Mouse (Mus musculus) heart, embryonic 10.5 days (tissue): ENCODE measurements at regions not wholly inside any gene's neighbourhood (a gene's known extent, or its start where the extent isn't known, plus 50 kb on each side); places are given as distances from the start of the nearest gene placed in this dataset.

Experiments
- DNase-seq: peaks from one replicate; pipeline ENCODE4 v3.0.0-alpha.2; 2017; ENCODE audit warnings: low spot score
- H3K27ac ChIP-seq: fragments of 300-500 bp; sonication (generic); 2 replicates; pipeline ENCODE4 v1.5.1; 2016; ENCODE audit warnings: mild to moderate bottlenecking
- H3K27me3 ChIP-seq: fragments of 300-500 bp; sonication (generic); 2 replicates; pipeline ENCODE4 v1.6.1; 2016; ENCODE audit warnings: mild to moderate bottlenecking; ENCODE audit not compliant: poor library complexity, insufficient read depth, severe bottlenecking
- H3K36me3 ChIP-seq: fragments of 300-500 bp; sonication (generic); 2 replicates; pipeline ENCODE4 v1.6.1; 2016; ENCODE audit warnings: mild to moderate bottlenecking, moderate library complexity
- H3K4me1 ChIP-seq: fragments of 300-500 bp; sonication (generic); 2 replicates; pipeline ENCODE4 v1.6.1; 2016; ENCODE audit warnings: mild to moderate bottlenecking
- H3K4me3 ChIP-seq: fragments of 300-500 bp; sonication (generic); 2 replicates; pipeline ENCODE4 v1.5.1; 2016; ENCODE audit warnings: mild to moderate bottlenecking, moderate library complexity
- H3K9me3 ChIP-seq: fragments of 300-500 bp; sonication (generic); 2 replicates; pipeline ENCODE4 v1.6.1; 2016; ENCODE audit warnings: mild to moderate bottlenecking, moderate library complexity
- WGBS: fragments of 180-500 bp; shearing (Covaris S2); methylation state at CpG from one replicate; pipeline ENCODE4 v1.1.7; 2016; 5-methylcytosine and 5-hydroxymethylcytosine counted together

GRCm38 (mm10) chr3:41467857-41468256 is 87.7 kb upstream of the Jade1 start:
- no peak for DNase-seq
- H3K4me1 ChIP-seq, result peaks cover 9% of the 10 kb centered on the region; the same call in 1 of the 2 replicates
- no peaks in the 10 kb centered on the region for H3K9me3 ChIP-seq
- H3K4me3 ChIP-seq, result no peak overlapping the region
- H3K36me3 ChIP-seq, result no peaks in the 10 kb centered on the region
- WGBS, result 70% methylated on average over 1 of the region's 1 CpGs
- H3K27me3 ChIP-seq, result no peaks in the 10 kb centered on the region
- no peak overlapping the region for H3K27ac ChIP-seq

- no peak overlapping the region for H3K27ac ChIP-seq
- no peaks in the 10 kb centered on the region for H3K36me3 ChIP-seq
- WGBS, result 61% methylated on average over 2 of the region's 2 CpGs
- H3K9me3 ChIP-seq, result no peaks in the 10 kb centered on the region
- no peaks in the 10 kb centered on the region for H3K27me3 ChIP-seq
- peaks cover 9% of the 10 kb centered on the region; the same call in 1 of the 2 replicates for H3K4me1 ChIP-seq
- DNase-seq, result peak; percentile 33
- no peak overlapping the region for H3K4me3 ChIP-seq
Measured at GRCm38 (mm10) chr3:41465893-41466292, 89.6 kb upstream of the Jade1 start.

- H3K9me3 ChIP-seq, result no peaks in the 10 kb centered on the region
- peaks cover 9% of the 10 kb centered on the region; the same call in 1 of the 2 replicates for H3K4me1 ChIP-seq
- 67% methylated on average over 11 of the region's 11 CpGs for WGBS
- H3K4me3 ChIP-seq, result no peak overlapping the region
- H3K27ac ChIP-seq, result no peak overlapping the region
- peak; percentile 51 for DNase-seq
- H3K36me3 ChIP-seq, result no peaks in the 10 kb centered on the region
- H3K27me3 ChIP-seq, result no peaks in the 10 kb centered on the region
Measured at GRCm38 (mm10) chr3:41462953-41463644, 92.4 kb upstream of the Jade1 start.

- no peak overlapping the region for H3K27ac ChIP-seq
- H3K9me3 ChIP-seq, result no peaks in the 10 kb centered on the region
- DNase-seq, result peak; percentile 25
- 83% methylated on average over 4 of the region's 4 CpGs for WGBS
- peaks cover 9% of the 10 kb centered on the region; the same call in 1 of the 2 replicates for H3K4me1 ChIP-seq
- H3K4me3 ChIP-seq, result no peak overlapping the region
- H3K27me3 ChIP-seq, result no peaks in the 10 kb centered on the region
- no peaks in the 10 kb centered on the region for H3K36me3 ChIP-seq
Measured at GRCm38 (mm10) chr3:41460131-41460530, 95.4 kb upstream of the Jade1 start.

- Histone ChIP-seq H3K27ac (no peak overlapping the region), H3K36me3 (no peaks in the 10 kb centered on the region), H3K4me3 (no peak overlapping the region), H3K27me3 (no peaks in the 10 kb centered on the region), H3K9me3 (no peaks in the 10 kb centered on the region), H3K4me1 (peaks cover 3% of the 10 kb centered on the region; the same call in 1 of the 2 replicates)
- 90% methylated on average over 6 of the region's 6 CpGs for WGBS
- DNase-seq, result peak; percentile 64
Measured at GRCm38 (mm10) chr3:41458156-41458555, 97.4 kb upstream of the Jade1 start.

GRCm38 (mm10) chr3:41453525-41453924 is 102.0 kb upstream of the Jade1 start:
- no peak for DNase-seq
- no peaks in the 10 kb centered on the region for H3K27me3 ChIP-seq
- H3K36me3 ChIP-seq, result no peaks in the 10 kb centered on the region
- H3K4me1 ChIP-seq, result no peaks in the 10 kb centered on the region
- no peak overlapping the region for H3K4me3 ChIP-seq
- 76% methylated on average over 3 of the region's 3 CpGs for WGBS
- H3K9me3 ChIP-seq, result no peaks in the 10 kb centered on the region
- H3K27ac ChIP-seq, result no peak overlapping the region

- peak; percentile 64 for DNase-seq
- H3K27me3 ChIP-seq, result no peaks in the 10 kb centered on the region
- H3K4me3 ChIP-seq, result no peak overlapping the region
- WGBS, result 59% methylated on average over 3 of the region's 3 CpGs
- no peaks in the 10 kb centered on the region for H3K36me3 ChIP-seq
- no peak overlapping the region for H3K27ac ChIP-seq
- H3K4me1 ChIP-seq, result no peaks in the 10 kb centered on the region
- no peaks in the 10 kb centered on the region for H3K9me3 ChIP-seq
Measured at GRCm38 (mm10) chr3:41452716-41453090, 102.8 kb upstream of the Jade1 start.

- Histone ChIP-seq H3K4me1 (no peaks in the 10 kb centered on the region), H3K9me3 (no peaks in the 10 kb centered on the region), H3K36me3 (no peaks in the 10 kb centered on the region), H3K27ac (no peak overlapping the region), H3K4me3 (no peak overlapping the region), H3K27me3 (no peaks in the 10 kb centered on the region)
- WGBS, result 67% methylated on average over 3 of the region's 3 CpGs
- peak; percentile 47 for DNase-seq
Measured at GRCm38 (mm10) chr3:41452020-41452715, 103.4 kb upstream of the Jade1 start.

- 25% methylated on average over 1 of the region's 1 CpGs for WGBS
- H3K4me1 ChIP-seq, result no peaks in the 10 kb centered on the region
- DNase-seq, result no peak
- H3K27ac ChIP-seq, result no peak overlapping the region
- H3K4me3 ChIP-seq, result no peak overlapping the region
- H3K9me3 ChIP-seq, result no peaks in the 10 kb centered on the region
- H3K36me3 ChIP-seq, result no peaks in the 10 kb centered on the region
- no peaks in the 10 kb centered on the region for H3K27me3 ChIP-seq
Measured at GRCm38 (mm10) chr3:41450696-41451095, 104.8 kb upstream of the Jade1 start.

GRCm38 (mm10) chr3:41444243-41444753 is 111.2 kb upstream of the Jade1 start:
- DNase-seq, result no peak
- Histone ChIP-seq H3K9me3 (no peaks in the 10 kb centered on the region), H3K4me1 (peaks cover 3% of the 10 kb centered on the region; the same call in 1 of the 2 replicates), H3K27me3 (no peaks in the 10 kb centered on the region), H3K4me3 (no peak overlapping the region), H3K36me3 (no peaks in the 10 kb centered on the region), H3K27ac (no peak overlapping the region)
- 79% methylated on average over 9 of the region's 9 CpGs for WGBS

GRCm38 (mm10) chr3:41436238-41436637 is 119.3 kb upstream of the Jade1 start:
- 89% methylated on average over 8 of the region's 8 CpGs for WGBS
- no peaks in the 10 kb centered on the region for H3K9me3 ChIP-seq

GRCm38 (mm10) chr3:41433106-41433505 is 122.4 kb upstream of the Jade1 start:
- H3K27ac ChIP-seq, result no peak overlapping the region
- H3K36me3 ChIP-seq, result no peaks in the 10 kb centered on the region
- WGBS, result 74% methylated on average over 3 of the region's 3 CpGs
- H3K4me1 ChIP-seq, result no peaks in the 10 kb centered on the region
- no peaks in the 10 kb centered on the region for H3K9me3 ChIP-seq
- DNase-seq, result no peak
- no peak overlapping the region for H3K4me3 ChIP-seq
- H3K27me3 ChIP-seq, result no peaks in the 10 kb centered on the region

More at GRCm38 (mm10) chr3:41436238-41436637, 119.3 kb upstream of the Jade1 start:
- DNase-seq, result no peak
- Histone ChIP-seq H3K4me1 (no peaks in the 10 kb centered on the region), H3K4me3 (no peak overlapping the region), H3K36me3 (no peaks in the 10 kb centered on the region), H3K27me3 (no peaks in the 10 kb centered on the region), H3K27ac (no peak overlapping the region)

GRCm38 (mm10) chr3:41432376-41432775 is 123.2 kb upstream of the Jade1 start:
- no peak overlapping the region for H3K4me3 ChIP-seq
- H3K9me3 ChIP-seq, result no peaks in the 10 kb centered on the region
- 65% methylated on average over 5 of the region's 5 CpGs for WGBS
- no peaks in the 10 kb centered on the region for H3K36me3 ChIP-seq
- H3K27me3 ChIP-seq, result no peaks in the 10 kb centered on the region
- H3K27ac ChIP-seq, result no peak overlapping the region
- no peaks in the 10 kb centered on the region for H3K4me1 ChIP-seq
- DNase-seq, result no peak
